Mouse (Mus musculus): ENCODE measurements around the gene Cdc42bpb. TPM values are rescaled to one million over a fixed set of nuclear protein-coding genes. Genes with fewer than 3 reads are reported as not detected.

Cdc42bpb gene
- polyA plus RNA-seq, 1 experiment = 472 TPM

- H3K27ac ChIP-seq (ENCODE audit: insufficient read depth, low read depth, low read length) = peak overlapping the region; percentile 27
- TF ChIP-seq POLR2A (IDR thresholded peaks at IDR 0.05; ENCODE audit: low read depth, low read length) (no peak), CTCF (IDR thresholded peaks at IDR 0.05; ENCODE audit: extremely low read depth, insufficient read length, insufficient replicate concordance, low read depth, low read length) (no peak)
- H3K27me3 ChIP-seq (ENCODE audit: control insufficient read depth, insufficient read depth, low read length) = no peaks in the 10 kb centered on the region
- peak overlapping the region; percentile 16; the same call in 1 of the 2 replicates for H3K4me3 ChIP-seq (ENCODE audit: low read depth, low read length)
- WGBS = 29% methylated on average over 10 of the region's 10 CpGs
- no peaks in the 10 kb centered on the region for H3K36me3 ChIP-seq (ENCODE audit: control insufficient read depth, insufficient read depth, low read length)
- H3K4me1 ChIP-seq (ENCODE audit: control insufficient read depth, insufficient read depth, insufficient read length, low read length) = peaks cover 17% of the 10 kb centered on the region
These were observed 2.8 kb downstream of the Cdc42bpb start for GRCm38 (mm10) chr12:111374727-111375126.

- Histone ChIP-seq H3K4me1 (ENCODE audit: control insufficient read depth, insufficient read depth, insufficient read length, low read length) (peaks cover 16% of the 10 kb centered on the region), H3K4me3 (ENCODE audit: low read depth, low read length) (no peak overlapping the region), H3K27ac (ENCODE audit: insufficient read depth, low read depth, low read length) (no peak overlapping the region), H3K27me3 (ENCODE audit: control insufficient read depth, insufficient read depth, low read length) (no peaks in the 10 kb centered on the region), H3K36me3 (ENCODE audit: control insufficient read depth, insufficient read depth, low read length) (no peaks in the 10 kb centered on the region)
- TF ChIP-seq CTCF (IDR thresholded peaks at IDR 0.05; ENCODE audit: extremely low read depth, insufficient read length, insufficient replicate concordance, low read depth, low read length) (no peak), POLR2A (IDR thresholded peaks at IDR 0.05; ENCODE audit: low read depth, low read length) (no peak)
- WGBS = 28% methylated on average over 6 of the region's 6 CpGs
These were observed 4.1 kb downstream of the Cdc42bpb start for GRCm38 (mm10) chr12:111373411-111373810.

- Histone ChIP-seq H3K27me3 (ENCODE audit: control insufficient read depth, insufficient read depth, low read length) (no peaks in the 10 kb centered on the region), H3K4me1 (ENCODE audit: control insufficient read depth, insufficient read depth, insufficient read length, low read length) (peaks cover 26% of the 10 kb centered on the region), H3K4me3 (ENCODE audit: low read depth, low read length) (no peak overlapping the region), H3K36me3 (ENCODE audit: control insufficient read depth, insufficient read depth, low read length) (no peaks in the 10 kb centered on the region), H3K27ac (ENCODE audit: insufficient read depth, low read depth, low read length) (no peak overlapping the region)
- TF ChIP-seq CTCF (IDR thresholded peaks at IDR 0.05; ENCODE audit: extremely low read depth, insufficient read length, insufficient replicate concordance, low read depth, low read length) (no peak), POLR2A (IDR thresholded peaks at IDR 0.05; ENCODE audit: low read depth, low read length) (no peak)
- 81% methylated on average over 7 of the region's 7 CpGs for WGBS
These were observed 5.6 kb downstream of the Cdc42bpb start for GRCm38 (mm10) chr12:111371905-111372304.

GRCm38 (mm10) chr12:111370249-111370648 lies 7.3 kb downstream of the Cdc42bpb start:
- Histone ChIP-seq H3K4me1 (ENCODE audit: control insufficient read depth, insufficient read depth, insufficient read length, low read length) (peaks cover 34% of the 10 kb centered on the region), H3K36me3 (ENCODE audit: control insufficient read depth, insufficient read depth, low read length) (no peaks in the 10 kb centered on the region), H3K27ac (ENCODE audit: insufficient read depth, low read depth, low read length) (no peak overlapping the region), H3K4me3 (ENCODE audit: low read depth, low read length) (no peak overlapping the region), H3K27me3 (ENCODE audit: control insufficient read depth, insufficient read depth, low read length) (no peaks in the 10 kb centered on the region)
- TF ChIP-seq POLR2A (IDR thresholded peaks at IDR 0.05; ENCODE audit: low read depth, low read length) = no peak
- peak; percentile 23; the same call in 1 of the 2 replicates for TF ChIP-seq CTCF (IDR thresholded peaks at IDR 0.05; ENCODE audit: extremely low read depth, insufficient read length, insufficient replicate concordance, low read depth, low read length)
- WGBS = 37% methylated on average over 4 of the region's 4 CpGs

GRCm38 (mm10) chr12:111367065-111367464 lies 10.5 kb downstream of the Cdc42bpb start:
- TF ChIP-seq POLR2A (IDR thresholded peaks at IDR 0.05; ENCODE audit: low read depth, low read length) (no peak), CTCF (IDR thresholded peaks at IDR 0.05; ENCODE audit: extremely low read depth, insufficient read length, insufficient replicate concordance, low read depth, low read length) (no peak)
- H3K36me3 ChIP-seq (ENCODE audit: control insufficient read depth, insufficient read depth, low read length) = no peaks in the 10 kb centered on the region
- no peaks in the 10 kb centered on the region for H3K27me3 ChIP-seq (ENCODE audit: control insufficient read depth, insufficient read depth, low read length)
- H3K4me1 ChIP-seq (ENCODE audit: control insufficient read depth, insufficient read depth, insufficient read length, low read length) = peaks cover 38% of the 10 kb centered on the region
- peak overlapping the region; percentile 21 for H3K27ac ChIP-seq (ENCODE audit: insufficient read depth, low read depth, low read length)
- no peak overlapping the region for H3K4me3 ChIP-seq (ENCODE audit: low read depth, low read length)
- WGBS = 28% methylated on average over 7 of the region's 7 CpGs

GRCm38 (mm10) chr12:111364234-111364633 lies 13.3 kb downstream of the Cdc42bpb start:
- no peak for TF ChIP-seq POLR2A (IDR thresholded peaks at IDR 0.05; ENCODE audit: low read depth, low read length)
- TF ChIP-seq CTCF (IDR thresholded peaks at IDR 0.05; ENCODE audit: extremely low read depth, insufficient read length, insufficient replicate concordance, low read depth, low read length) = peak; percentile 11; the same call in 1 of the 2 replicates
- H3K4me1 ChIP-seq (ENCODE audit: control insufficient read depth, insufficient read depth, insufficient read length, low read length) = peaks cover 44% of the 10 kb centered on the region
- 91% methylated on average over 3 of the region's 3 CpGs for WGBS
- H3K4me3 ChIP-seq (ENCODE audit: low read depth, low read length) = no peak overlapping the region
- no peaks in the 10 kb centered on the region for H3K27me3 ChIP-seq (ENCODE audit: control insufficient read depth, insufficient read depth, low read length)
- H3K36me3 ChIP-seq (ENCODE audit: control insufficient read depth, insufficient read depth, low read length) = no peaks in the 10 kb centered on the region
- H3K27ac ChIP-seq (ENCODE audit: insufficient read depth, low read depth, low read length) = no peak overlapping the region

GRCm38 (mm10) chr12:111361319-111362098 lies 16.0 kb downstream of the Cdc42bpb start:
- WGBS = 45% methylated on average over 14 of the region's 14 CpGs
- H3K4me3 ChIP-seq (ENCODE audit: low read depth, low read length) = no peak overlapping the region
- H3K27ac ChIP-seq (ENCODE audit: insufficient read depth, low read depth, low read length) = peak overlapping the region; percentile 38; the same call in 1 of the 2 replicates
- no peak for TF ChIP-seq POLR2A (IDR thresholded peaks at IDR 0.05; ENCODE audit: low read depth, low read length)
- TF ChIP-seq CTCF (IDR thresholded peaks at IDR 0.05; ENCODE audit: extremely low read depth, insufficient read length, insufficient replicate concordance, low read depth, low read length) = no peak
- H3K27me3 ChIP-seq (ENCODE audit: control insufficient read depth, insufficient read depth, low read length) = no peaks in the 10 kb centered on the region
- H3K4me1 ChIP-seq (ENCODE audit: control insufficient read depth, insufficient read depth, insufficient read length, low read length) = peaks cover 27% of the 10 kb centered on the region
- H3K36me3 ChIP-seq (ENCODE audit: control insufficient read depth, insufficient read depth, low read length) = no peaks in the 10 kb centered on the region

All from small intestine, adult 2 months (tissue).